Mouse (Mus musculus): ENCODE measurements around the gene Cdk1. TPM values are rescaled to one million over a fixed set of nuclear protein-coding genes. Genes with fewer than 3 reads are reported as not detected.

Gene Cdk1
- polyA plus RNA-seq, 1 experiment from 2014 or later, result 546 TPM

DNA sequence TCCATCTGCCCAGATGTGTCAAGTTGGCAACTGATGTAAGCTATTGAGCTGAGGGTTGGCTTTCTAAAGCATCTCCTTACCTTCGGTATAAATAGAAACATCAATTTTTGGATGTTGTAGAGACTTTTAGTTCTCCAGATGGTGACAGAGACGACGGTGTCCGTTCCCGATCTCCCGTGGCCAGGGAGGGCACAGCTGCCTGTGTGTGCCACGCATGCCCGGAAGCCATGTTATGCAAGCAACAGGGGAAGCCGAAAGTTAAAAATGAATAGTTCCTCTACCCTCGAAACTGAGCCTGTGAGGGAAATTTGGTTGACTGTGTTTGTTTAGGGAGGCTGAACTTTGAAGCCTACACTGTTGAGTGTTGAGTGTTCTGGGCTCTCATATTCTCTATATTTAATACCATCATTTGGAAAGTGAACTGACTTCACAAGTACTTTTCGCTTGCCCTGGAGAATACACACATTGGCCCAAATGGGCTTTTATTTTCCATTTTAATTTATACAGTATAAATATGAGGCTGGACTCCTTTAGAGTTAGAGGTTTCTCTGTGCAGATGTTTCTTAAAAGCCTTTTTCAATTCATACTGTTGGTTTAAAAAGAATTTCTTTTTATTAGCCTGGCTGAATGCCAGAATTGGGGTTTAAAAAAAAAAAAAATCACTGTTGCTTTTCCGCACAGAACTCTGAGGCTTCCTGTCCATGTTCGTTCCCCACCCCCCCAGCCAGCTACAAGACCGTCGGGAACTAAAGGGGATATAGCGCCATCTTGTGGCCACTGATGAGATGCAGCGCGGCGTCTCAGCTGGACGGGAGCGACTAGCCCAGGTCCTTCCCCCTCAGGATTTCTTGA, 31.8 kb downstream of the Cdk1 start:
- Histone ChIP-seq H3K9me3 (replicated peaks) (no peaks in the 10 kb centered on the region), H3K27ac (no peak overlapping the region), H3K4me3 (no peak overlapping the region), H3K4me1 (peaks cover 6% of the 10 kb centered on the region), H3K27me3 (ENCODE audit: low read depth, poor library complexity, severe bottlenecking) (no peaks in the 10 kb centered on the region), H3K36me3 (no peaks in the 10 kb centered on the region)
- WGBS, result 48% methylated on average over 21 of the region's 21 CpGs
- DNase-seq (ENCODE audit: low spot score), result peak; percentile 88

DNA sequence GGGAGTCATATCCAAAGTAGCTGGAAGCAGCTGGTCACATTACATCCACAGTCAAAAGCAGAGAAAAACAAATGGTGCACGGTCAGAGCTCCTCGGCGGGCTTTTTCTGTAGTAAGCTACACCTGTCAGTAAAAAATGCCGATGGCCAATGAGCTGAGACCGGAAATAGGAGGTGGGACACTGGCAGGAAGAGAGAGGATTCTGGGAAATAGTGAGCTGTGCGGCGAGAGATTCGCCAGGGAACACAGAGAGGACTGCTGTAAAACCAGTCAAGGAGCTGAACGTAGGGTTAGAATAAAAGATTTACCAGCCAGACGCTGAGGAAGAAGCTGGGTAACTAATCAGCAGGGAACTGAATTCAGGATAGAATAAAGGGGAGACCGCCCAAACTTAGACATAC, 34.2 kb downstream of the Cdk1 start:
- WGBS, result 87% methylated on average over 11 of the region's 11 CpGs
- no peaks in the 10 kb centered on the region for H3K9me3 ChIP-seq (replicated peaks)
- no peak overlapping the region for H3K27ac ChIP-seq
- no peak overlapping the region for H3K4me3 ChIP-seq
- H3K27me3 ChIP-seq (ENCODE audit: low read depth, poor library complexity, severe bottlenecking), result no peaks in the 10 kb centered on the region
- no peaks in the 10 kb centered on the region for H3K36me3 ChIP-seq
- peaks cover 20% of the 10 kb centered on the region for H3K4me1 ChIP-seq
- no peak for DNase-seq (ENCODE audit: low spot score)

DNA sequence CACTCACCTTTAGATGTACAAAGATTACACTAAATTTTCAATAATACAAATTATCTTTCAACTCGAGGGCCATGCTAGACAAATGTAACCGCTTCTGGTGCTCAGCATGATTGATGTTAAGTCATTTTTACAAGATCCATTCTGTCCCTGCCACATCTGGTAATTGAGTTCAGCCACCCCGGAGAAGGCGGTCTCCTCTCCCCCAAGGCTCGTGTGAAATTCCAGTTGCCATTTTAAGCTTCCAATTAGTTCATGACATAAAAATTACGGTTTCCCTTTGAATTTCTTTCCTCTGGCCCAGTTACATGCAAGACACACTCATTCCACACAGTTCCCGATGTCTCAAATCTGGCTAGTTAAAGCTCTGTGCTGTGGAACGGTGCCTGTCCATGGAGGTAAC, 38.8 kb downstream of the Cdk1 start:
- DNase-seq (ENCODE audit: low spot score), result no peak
- Histone ChIP-seq H3K36me3 (no peaks in the 10 kb centered on the region), H3K27me3 (ENCODE audit: low read depth, poor library complexity, severe bottlenecking) (no peaks in the 10 kb centered on the region), H3K9me3 (replicated peaks) (no peaks in the 10 kb centered on the region), H3K27ac (peak overlapping the region; percentile 72), H3K4me3 (no peak overlapping the region), H3K4me1 (peaks cover 19% of the 10 kb centered on the region)
- 49% methylated on average over 8 of the region's 8 CpGs for WGBS

DNA sequence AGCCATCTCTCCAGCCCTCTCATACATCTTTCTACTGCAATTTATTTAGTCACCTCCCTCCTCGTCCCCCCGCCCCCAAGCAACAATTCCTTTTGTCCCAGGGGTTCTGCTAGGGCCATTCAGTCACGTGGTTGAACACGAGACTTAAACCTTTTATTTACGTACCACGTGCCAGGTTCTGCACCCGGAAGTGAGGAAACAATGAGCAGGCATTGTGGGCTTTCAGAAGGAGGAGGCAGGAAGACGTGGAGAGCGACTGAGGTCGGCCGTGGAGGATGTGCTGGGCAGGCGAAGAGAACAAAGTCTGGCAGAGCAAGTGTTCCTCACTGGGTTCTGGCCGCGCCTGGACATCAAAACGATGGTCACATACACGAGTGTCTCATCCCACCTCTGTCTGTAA, 40.9 kb downstream of the Cdk1 start:
- no peak for DNase-seq (ENCODE audit: low spot score)

DNA sequence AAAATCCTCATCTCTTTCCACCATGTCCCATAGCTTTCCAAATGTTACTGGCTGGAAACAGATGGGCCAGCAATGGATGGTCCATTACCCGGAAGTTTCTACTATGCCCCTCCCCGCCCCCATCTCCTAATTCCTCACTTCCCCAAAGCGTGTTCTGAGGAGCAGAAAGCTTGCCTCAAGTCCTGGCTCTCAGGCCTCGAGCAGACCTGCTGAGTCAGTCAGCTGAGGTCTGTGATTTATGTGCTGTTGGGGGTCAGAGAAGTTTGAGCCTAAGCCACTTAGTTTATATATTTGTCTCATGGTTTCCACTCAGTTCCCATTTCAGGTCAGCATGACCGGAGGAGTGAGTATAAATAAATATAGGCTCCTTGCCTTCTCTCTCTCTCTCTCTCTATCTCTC, 43.6 kb downstream of the Cdk1 start:
- H3K36me3 ChIP-seq, result no peaks in the 10 kb centered on the region
- no peaks in the 10 kb centered on the region for H3K27me3 ChIP-seq (ENCODE audit: low read depth, poor library complexity, severe bottlenecking)
- peaks cover 18% of the 10 kb centered on the region for H3K4me1 ChIP-seq
- WGBS, result 67% methylated on average over 5 of the region's 5 CpGs
- H3K27ac ChIP-seq, result no peak overlapping the region
- H3K4me3 ChIP-seq, result no peak overlapping the region
- no peaks in the 10 kb centered on the region for H3K9me3 ChIP-seq (replicated peaks)
- no peak for DNase-seq (ENCODE audit: low spot score)

More for the DNA sequence above, 40.9 kb downstream of the Cdk1 start:
- WGBS, result 86% methylated on average over 16 of the region's 16 CpGs
- Histone ChIP-seq H3K27me3 (ENCODE audit: low read depth, poor library complexity, severe bottlenecking) (no peaks in the 10 kb centered on the region), H3K4me3 (no peak overlapping the region), H3K36me3 (no peaks in the 10 kb centered on the region), H3K9me3 (replicated peaks) (no peaks in the 10 kb centered on the region), H3K4me1 (peaks cover 19% of the 10 kb centered on the region), H3K27ac (no peak overlapping the region)

DNA sequence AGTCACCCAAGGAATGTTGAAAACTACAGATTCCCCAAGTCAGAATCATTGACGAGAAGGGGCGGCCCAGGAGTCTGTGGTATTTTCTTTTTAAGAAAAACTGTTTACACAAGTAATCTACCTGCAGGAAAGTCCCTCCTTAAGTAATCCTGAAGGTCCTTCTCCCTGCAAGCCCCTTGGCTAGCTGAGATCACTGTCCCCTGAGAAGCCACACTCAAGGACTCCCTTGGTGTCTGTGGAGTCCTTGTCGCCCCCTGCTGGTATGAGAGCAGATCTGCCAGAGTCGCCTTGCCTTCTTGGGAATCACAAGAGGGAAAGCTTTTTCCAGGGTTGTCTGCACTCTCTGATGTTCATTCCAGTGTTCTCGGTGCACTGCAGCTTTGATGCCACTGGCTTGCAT, 45.7 kb downstream of the Cdk1 start:
- whole genome bisulfite sequencing, result 41% methylated on average over 5 of the region's 5 CpGs

DNA sequence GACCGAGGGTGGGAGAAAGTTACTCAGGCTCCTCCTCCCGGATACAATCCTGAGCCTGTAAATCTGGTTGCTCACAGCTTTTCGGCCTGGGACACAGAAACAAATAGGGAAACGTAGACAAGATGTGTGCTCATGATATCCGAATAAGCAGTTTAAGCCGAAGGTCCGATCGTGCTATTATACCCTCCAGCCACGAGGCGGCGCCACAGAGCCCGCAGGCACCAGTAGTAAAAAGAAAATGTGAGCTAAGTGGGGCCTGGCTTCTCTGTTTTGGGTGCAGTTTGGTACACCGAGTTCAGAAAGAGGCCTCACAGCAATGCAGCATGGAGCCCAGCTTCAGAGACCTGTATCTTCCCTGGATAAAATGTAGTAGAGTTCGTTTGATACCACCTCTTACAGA, 46.5 kb downstream of the Cdk1 start:
- peak; percentile 59 for DNase-seq (ENCODE audit: low spot score)
- no peaks in the 10 kb centered on the region for H3K36me3 ChIP-seq
- no peak overlapping the region for H3K27ac ChIP-seq
- no peaks in the 10 kb centered on the region for H3K9me3 ChIP-seq (replicated peaks)
- peaks cover 8% of the 10 kb centered on the region; the same call in 1 of the 2 replicates for H3K4me1 ChIP-seq
- H3K4me3 ChIP-seq, result no peak overlapping the region
- 58% methylated on average over 14 of the region's 14 CpGs for WGBS
- no peaks in the 10 kb centered on the region for H3K27me3 ChIP-seq (ENCODE audit: low read depth, poor library complexity, severe bottlenecking)

More for the DNA sequence above, 45.7 kb downstream of the Cdk1 start:
- no peaks in the 10 kb centered on the region for H3K36me3 ChIP-seq
- H3K27me3 ChIP-seq (ENCODE audit: low read depth, poor library complexity, severe bottlenecking), result no peaks in the 10 kb centered on the region
- H3K4me3 ChIP-seq, result no peak overlapping the region
- no peaks in the 10 kb centered on the region for H3K9me3 ChIP-seq (replicated peaks)
- peaks cover 8% of the 10 kb centered on the region; the same call in 1 of the 2 replicates for H3K4me1 ChIP-seq
- no peak overlapping the region for H3K27ac ChIP-seq
- DNase-seq (ENCODE audit: low spot score), result peak; percentile 72

DNA sequence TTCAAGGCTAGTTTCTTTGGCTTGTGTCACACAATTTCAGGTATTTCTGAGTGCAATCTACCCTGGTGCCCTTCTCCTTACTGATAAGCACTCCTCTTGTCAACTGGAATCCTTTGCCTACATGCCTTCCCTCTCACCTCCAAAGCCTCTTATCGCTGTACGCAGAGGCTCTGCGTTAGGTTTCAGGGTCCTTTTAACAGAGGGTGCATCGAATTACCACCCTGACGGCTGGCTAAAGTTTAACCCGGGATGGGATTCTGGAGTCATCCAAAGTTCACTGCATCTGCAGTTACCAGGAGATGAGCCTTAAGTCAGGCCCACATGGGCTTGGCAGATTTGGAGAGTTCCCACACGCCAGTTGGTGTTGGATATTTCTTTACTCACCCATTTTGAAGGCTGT, 47.1 kb downstream of the Cdk1 start:
- Histone ChIP-seq H3K4me3 (no peak overlapping the region), H3K9me3 (replicated peaks) (no peaks in the 10 kb centered on the region), H3K27me3 (ENCODE audit: low read depth, poor library complexity, severe bottlenecking) (no peaks in the 10 kb centered on the region), H3K36me3 (no peaks in the 10 kb centered on the region), H3K27ac (no peak overlapping the region), H3K4me1 (peaks cover 8% of the 10 kb centered on the region; the same call in 1 of the 2 replicates)
- DNase-seq (ENCODE audit: low spot score), result no peak
- WGBS, result 37% methylated on average over 7 of the region's 7 CpGs

DNA sequence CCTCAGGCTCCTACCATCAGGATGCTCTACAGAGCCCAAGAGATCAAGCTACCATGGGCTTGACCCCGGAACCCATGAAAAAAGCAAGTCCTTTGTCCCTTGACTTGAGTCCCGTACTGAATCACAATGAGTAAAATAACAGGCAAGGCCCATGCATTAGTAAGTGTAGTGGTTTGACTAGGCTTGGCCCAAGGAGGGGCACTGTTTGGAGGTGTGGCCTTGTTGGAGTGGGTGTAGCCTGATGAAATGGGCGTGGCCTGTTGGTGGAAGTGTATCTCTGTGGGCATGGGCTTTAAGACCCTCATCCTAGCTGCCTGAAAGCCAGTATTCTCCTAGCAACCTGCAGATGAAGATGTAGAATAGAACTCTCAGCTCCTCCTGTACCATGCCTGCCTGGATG, 47.9 kb downstream of the Cdk1 start:
- no peak overlapping the region for H3K4me3 ChIP-seq
- H3K4me1 ChIP-seq, result peaks cover 8% of the 10 kb centered on the region; the same call in 1 of the 2 replicates
- no peaks in the 10 kb centered on the region for H3K27me3 ChIP-seq (ENCODE audit: low read depth, poor library complexity, severe bottlenecking)
- no peak overlapping the region for H3K27ac ChIP-seq
- H3K9me3 ChIP-seq (replicated peaks), result no peaks in the 10 kb centered on the region
- H3K36me3 ChIP-seq, result no peaks in the 10 kb centered on the region
- 89% methylated on average over 3 of the region's 3 CpGs for WGBS
- no peak for DNase-seq (ENCODE audit: low spot score)

DNA sequence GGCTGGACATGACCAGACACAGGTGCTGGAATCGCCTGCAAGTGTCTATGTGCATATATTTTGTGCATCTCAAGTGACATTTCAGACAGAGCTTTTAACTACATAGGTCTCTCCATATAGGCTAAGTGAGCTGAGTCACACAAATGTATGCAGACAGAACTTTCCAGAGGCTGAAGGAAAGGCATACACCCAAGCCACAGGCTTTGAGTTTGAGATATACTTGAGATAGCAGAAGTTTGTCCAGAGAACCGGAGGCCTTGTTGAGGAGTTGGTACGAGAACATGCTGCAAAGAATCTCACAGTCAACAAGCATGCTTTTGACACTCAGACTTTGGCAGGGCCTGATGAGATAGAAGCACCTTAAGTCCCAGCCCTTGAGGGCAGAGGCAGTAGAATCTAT, 50.1 kb downstream of the Cdk1 start:
- no peaks in the 10 kb centered on the region for H3K9me3 ChIP-seq (replicated peaks)
- DNase-seq (ENCODE audit: low spot score), result no peak
- no peak overlapping the region for H3K27ac ChIP-seq
- H3K4me1 ChIP-seq, result peaks cover 8% of the 10 kb centered on the region; the same call in 1 of the 2 replicates
- no peaks in the 10 kb centered on the region for H3K36me3 ChIP-seq
- WGBS, result 90% methylated on average over 3 of the region's 3 CpGs
- H3K27me3 ChIP-seq (ENCODE audit: low read depth, poor library complexity, severe bottlenecking), result no peaks in the 10 kb centered on the region
- no peak overlapping the region for H3K4me3 ChIP-seq

DNA sequence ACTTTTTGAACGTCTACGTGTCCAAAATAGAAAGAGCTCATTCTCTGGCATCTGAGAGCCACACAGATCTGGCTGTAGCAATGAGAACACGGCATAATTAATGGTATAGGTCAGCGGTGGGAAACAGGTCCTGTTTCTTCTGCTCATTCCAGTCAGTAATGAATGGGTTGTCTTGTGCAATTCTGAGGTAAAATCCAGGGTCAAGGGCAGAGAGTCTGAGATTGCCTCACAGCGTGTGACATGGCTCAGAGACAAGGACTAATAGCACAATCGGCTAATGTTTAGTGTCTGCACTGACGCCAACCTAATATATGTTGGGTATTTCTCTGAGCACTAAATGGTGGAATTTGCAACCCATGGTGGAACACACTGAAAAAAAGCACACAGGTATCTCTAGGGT, 52.8 kb downstream of the Cdk1 start:
- no peak for DNase-seq (ENCODE audit: low spot score)
- Histone ChIP-seq H3K4me3 (no peak overlapping the region), H3K9me3 (replicated peaks) (no peaks in the 10 kb centered on the region), H3K36me3 (no peaks in the 10 kb centered on the region), H3K27ac (no peak overlapping the region), H3K27me3 (ENCODE audit: low read depth, poor library complexity, severe bottlenecking) (no peaks in the 10 kb centered on the region), H3K4me1 (peaks cover 6% of the 10 kb centered on the region; the same call in 1 of the 2 replicates)
- WGBS, result 90% methylated on average over 7 of the region's 7 CpGs

DNA sequence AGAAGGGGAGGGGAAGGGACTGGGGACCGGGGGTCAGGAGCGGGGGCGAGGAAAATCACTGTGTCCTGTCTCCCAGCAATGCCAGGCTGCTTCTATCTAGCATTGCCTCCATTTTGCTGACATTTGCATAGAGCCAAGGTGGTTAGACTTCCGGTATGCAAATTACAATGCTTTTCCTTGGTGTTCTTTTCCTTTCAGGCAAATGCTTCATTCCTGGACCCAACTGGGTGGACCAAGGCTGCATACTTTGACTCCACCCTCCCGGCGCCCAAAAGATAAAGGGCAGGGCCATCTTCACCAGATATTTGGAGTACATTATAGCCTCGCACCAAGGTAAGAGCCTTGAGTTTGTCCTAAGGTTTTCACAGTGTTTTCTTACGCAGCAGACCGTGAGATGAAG, 56.8 kb downstream of the Cdk1 start:
- Histone ChIP-seq H3K36me3 (no peaks in the 10 kb centered on the region), H3K27ac (no peak overlapping the region), H3K27me3 (ENCODE audit: low read depth, poor library complexity, severe bottlenecking) (no peaks in the 10 kb centered on the region), H3K4me3 (no peak overlapping the region), H3K4me1 (peaks cover 6% of the 10 kb centered on the region; the same call in 1 of the 2 replicates), H3K9me3 (replicated peaks) (no peaks in the 10 kb centered on the region)
- WGBS, result 88% methylated on average over 9 of the region's 9 CpGs
- DNase-seq (ENCODE audit: low spot score), result no peak

DNA sequence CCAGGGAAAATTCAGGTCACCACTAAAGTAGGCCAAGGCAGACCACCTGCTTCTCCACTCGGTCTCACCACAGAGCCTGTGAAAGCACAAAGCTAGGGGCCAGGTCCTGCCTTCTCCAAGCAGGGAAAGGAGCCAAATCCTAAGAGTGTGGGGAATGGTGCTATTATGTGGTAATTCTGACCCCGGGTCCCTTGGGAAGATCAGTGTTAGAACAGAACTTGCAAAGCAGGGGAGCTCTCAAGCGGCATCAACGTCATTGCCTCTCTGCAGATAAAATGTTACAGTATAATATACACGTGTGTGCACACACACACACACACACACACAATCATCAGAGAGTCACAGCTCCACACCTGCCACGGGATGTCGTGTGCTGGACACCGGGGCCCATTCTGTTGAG, 62.0 kb downstream of the Cdk1 start:
- WGBS, result 96% methylated on average over 8 of the region's 8 CpGs
- DNase-seq (ENCODE audit: low spot score), result no peak
- peaks cover 26% of the 10 kb centered on the region for H3K36me3 ChIP-seq

More for the DNA sequence above, 62.0 kb downstream of the Cdk1 start:
- Histone ChIP-seq H3K27me3 (ENCODE audit: low read depth, poor library complexity, severe bottlenecking) (0 out of 2 replicates have a peak, but pooled peaks cover 3% of the 10 kb centered on the region), H3K9me3 (replicated peaks) (no peaks in the 10 kb centered on the region), H3K4me1 (peaks cover 4% of the 10 kb centered on the region; the same call in 1 of the 2 replicates), H3K27ac (no peak overlapping the region), H3K4me3 (no peak overlapping the region)

Data from limb, embryonic 10.5 days (tissue).